Mouse (Mus musculus) megakaryocyte progenitor cell, adult 5-6 weeks (primary cell): Measurements from ENCODE around the gene Spz1. TPM values are rescaled to one million over a fixed set of nuclear protein-coding genes. Genes with fewer than 3 reads are reported as not detected.
"Not testable (repeated sequence)": the region's sequence is repeated elsewhere in the genome, so short reads cannot be mapped to it uniquely, and the experiment has no call there.

Experiments
- ATAC-seq: replicated peaks from 2 replicates; pipeline ENCODE4 v1.8.0; 2016; ENCODE audit warnings: mild to moderate bottlenecking, moderate TSS enrichment, inconsistent platforms; ENCODE audit not compliant: poor library complexity
- total RNA-seq, 2 experiments: library from RNA; stranded (forward) in 1 of 2; stranded (reverse) in 1 of 2; fragments of 157-497, 149-512 nt in 1 of 2; fragments of 200-1000 nt in 1 of 2; gene quantifications; 2 replicates each; pipeline versions ENCODE4 v1.2.3 to v1.2.4; 2015 to 2017

The Spz1 gene
- not detected in 2 replicates for total RNA-seq (2015)
- not detected in 2 replicates for total RNA-seq (2017)

- peak; percentile 15 for ATAC-seq
Observed at GRCm38 (mm10) chr13:92576072-92576471, at the start of gene Spz1. Spz1 (minus strand) TSS chr13:92576172.

GRCm38 (mm10) chr13:92616459-92616858 is 40.5 kb upstream of the Spz1 start:
- no peak for ATAC-seq

GRCm38 (mm10) chr13:92615201-92615600 is 39.2 kb upstream of the Spz1 start:
- no peak for ATAC-seq

GRCm38 (mm10) chr13:92613094-92613493 is 37.1 kb upstream of the Spz1 start:
- ATAC-seq, result no peak

DNA sequence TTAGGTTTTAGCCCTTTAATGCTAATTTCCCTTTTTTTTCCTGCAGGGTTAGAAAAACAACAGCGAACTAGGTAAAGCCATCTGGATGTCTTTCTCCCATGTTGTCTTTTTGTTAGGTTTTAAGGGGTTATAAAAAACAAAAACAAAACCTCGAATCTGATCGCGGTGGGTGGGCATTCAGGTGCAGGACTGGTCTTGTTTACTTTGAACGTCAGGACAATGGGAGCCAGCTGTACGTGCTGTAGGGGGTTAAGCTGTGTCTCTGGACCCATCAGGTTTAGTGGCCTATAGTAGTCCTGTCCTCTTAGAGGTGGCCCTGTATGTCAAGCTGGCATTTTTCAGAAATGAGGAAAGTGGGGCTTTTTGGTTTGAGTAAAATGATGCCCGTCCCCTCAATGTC is 35.9 kb upstream of the Spz1 start:
- ATAC-seq, result no peak

DNA sequence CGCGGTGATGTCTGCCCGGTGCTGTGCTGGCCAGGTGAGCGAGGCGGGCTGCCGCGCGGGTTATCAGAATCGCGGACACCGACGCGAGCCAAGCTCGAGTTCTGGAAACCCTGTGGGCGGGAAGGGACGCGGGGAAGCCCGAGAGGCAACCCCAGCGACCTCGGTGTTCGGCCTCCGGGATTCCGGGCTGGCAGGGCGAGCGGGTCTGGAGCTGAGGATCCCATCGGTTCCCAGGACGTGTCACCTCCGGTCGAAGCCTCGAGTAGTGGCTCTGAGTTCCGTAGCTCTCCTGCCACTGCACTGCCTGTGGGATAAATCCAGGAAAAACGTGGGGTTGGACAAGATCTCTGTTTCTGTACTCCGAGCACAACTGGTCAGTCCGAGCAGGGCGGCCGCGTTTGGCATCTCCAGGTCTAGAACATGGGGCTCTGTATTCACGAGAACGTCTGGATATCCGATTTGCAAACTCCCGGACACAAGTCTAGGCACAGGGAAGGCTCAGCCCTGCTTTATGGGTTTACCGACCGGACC is 35.3 kb upstream of the Spz1 start:
- ATAC-seq, result peak; percentile 1; the same call in 1 of the 2 replicates

GRCm38 (mm10) chr13:92610311-92611221 is 34.6 kb upstream of the Spz1 start, which contains the start of gene Serinc5:
Serinc5 (plus strand) TSS chr13:92611091.
- peak; percentile 88 for ATAC-seq

GRCm38 (mm10) chr13:92609486-92610310 is 33.7 kb upstream of the Spz1 start:
- ATAC-seq, result peak; percentile 47

DNA sequence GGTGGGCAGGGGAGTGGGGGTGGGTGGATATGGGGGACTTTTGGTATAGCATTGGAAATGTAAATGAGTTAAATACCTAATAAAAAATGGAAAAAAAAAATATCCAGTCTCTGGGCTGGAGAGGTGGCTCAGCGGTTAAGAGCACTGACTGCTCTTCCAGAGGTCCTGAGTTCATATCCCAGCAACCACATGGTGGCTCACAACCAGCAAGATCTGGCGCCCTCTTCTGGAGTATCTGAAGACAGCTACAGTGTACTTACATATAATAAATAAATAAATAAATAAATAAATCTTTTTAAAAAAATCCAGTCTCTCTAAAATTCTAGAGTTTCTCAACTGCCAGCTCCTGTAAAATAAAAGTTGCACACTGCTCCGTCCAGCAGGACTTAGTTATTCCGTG is 29.3 kb upstream of the Spz1 start:
- not testable (repeated sequence) for ATAC-seq

DNA sequence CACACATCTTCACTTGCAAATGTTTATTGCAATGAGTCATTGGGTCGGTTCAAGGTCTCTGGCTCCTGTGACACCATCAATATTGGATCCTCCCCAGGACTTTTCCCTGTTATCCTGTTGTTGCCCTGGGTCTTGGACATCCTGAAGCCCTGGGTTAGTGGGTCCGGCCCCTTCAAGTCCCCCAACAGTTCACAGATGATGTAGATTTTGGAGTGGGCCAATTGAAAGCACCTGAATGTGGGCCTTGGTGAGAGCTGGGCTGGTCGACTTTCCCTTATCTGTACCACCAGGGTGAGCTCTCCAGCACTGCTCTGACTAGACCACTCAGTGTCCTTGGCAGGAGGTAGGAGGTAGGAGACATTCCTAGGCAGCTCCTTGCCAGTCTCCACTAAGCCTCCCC is 19.5 kb upstream of the Spz1 start:
- peak; percentile 40 for ATAC-seq

DNA sequence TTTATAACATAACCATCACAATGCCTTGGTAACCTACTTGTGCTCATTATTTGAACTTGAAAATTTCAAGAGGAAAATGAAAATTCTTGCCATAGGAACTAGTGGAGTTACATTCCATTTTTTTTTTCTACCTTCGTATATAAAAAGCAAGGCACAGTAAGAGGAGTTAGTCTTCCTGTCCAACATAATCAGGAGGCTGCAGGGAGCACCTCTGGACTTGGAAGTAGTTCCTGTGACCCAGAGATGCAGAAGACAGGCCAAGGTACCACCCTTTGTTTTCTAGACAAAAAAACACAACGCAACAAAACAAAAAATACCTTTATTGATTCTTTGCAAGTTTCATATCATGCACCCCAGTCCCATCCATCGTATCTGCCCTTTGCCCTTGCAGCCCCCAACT is 18.9 kb upstream of the Spz1 start:
- no peak for ATAC-seq

DNA sequence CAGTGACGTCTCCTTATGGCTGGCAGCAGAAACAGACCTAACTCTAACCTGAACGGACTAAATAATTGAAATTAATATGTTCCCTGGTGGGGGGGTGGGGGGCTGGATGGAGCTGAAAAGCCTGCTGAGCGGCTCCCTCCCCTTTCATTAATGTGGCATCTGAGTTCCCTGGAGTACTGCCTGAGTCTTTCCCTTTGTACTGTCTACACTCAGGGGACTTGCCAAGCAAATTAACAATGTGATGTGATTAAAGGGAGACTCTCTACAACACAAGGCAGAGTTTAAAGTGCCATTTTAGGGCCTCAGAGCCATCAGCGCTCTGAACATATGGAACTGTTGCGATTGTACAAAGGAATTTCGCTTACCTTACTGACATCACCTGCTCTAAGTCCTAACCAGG is 18.5 kb upstream of the Spz1 start:
- ATAC-seq, result no peak

GRCm38 (mm10) chr13:92593731-92594396 is 17.9 kb upstream of the Spz1 start:
- ATAC-seq, result no peak

DNA sequence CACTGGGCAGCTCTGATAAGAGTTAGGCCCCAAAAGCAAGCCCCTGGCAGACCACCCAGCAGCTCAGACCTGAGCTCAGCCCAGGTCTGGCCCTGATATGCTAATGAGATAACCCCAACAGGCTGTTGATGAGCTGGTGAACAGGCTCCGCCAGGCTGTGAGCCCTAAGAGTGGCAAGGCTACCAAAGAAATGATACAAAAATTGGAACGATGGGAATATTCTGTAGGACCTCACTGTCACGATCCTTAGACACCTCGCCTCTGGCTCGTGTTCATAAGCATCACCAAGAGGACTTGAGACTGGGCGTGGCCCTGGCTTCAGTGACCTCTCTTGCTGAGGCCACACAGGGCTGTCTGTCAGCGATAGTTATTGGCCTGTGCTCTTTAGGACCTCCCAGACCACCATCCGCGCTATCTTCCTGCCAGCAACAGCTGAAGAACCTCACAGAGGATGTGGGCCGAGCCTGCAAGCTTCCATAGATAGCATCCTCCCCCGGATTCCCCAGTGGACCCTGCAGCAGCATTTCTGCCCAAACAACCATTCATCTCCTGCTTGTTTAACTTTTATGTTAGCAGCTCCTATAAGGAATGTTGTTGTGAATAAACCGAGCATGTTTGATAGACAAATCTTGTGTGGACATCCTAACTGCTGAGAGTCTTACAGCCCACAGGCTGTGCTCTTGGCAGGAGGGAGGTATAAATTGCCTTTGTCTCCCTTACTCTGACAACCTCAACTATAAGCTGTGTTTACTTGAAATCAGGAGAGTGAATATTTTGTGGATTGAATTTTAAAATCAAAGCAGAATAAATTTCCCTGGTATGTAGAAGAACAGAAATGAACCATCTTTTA is 17.0 kb upstream of the Spz1 start:
- peak; percentile 79 for ATAC-seq

DNA sequence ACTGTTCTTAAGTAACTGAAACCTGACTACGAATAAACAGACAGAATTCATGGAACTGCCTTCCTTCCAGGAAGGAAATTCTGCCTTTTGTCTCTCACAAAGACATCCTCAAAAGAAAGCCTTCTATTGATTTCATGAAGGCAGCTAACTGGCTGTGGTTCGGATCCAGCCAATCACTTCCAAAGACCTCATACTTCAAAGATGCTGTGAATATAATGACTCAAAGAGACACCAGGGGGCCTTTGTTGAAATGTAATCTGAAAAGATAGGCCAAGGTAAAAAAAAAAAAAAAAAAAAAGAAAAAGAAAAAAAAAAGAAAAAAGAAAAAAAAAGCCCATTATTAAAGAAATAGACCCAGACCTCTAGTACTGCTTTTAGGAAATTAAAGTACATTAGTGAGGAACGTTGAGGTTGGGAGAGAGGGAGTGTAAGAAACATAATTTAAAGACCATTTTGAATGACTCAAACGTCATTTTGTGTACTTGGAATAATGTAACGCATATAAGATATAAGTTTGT is 16.4 kb upstream of the Spz1 start:
- peak; percentile 23 for ATAC-seq

GRCm38 (mm10) chr13:92591225-92591624 is 15.3 kb upstream of the Spz1 start:
- ATAC-seq, result no peak

DNA sequence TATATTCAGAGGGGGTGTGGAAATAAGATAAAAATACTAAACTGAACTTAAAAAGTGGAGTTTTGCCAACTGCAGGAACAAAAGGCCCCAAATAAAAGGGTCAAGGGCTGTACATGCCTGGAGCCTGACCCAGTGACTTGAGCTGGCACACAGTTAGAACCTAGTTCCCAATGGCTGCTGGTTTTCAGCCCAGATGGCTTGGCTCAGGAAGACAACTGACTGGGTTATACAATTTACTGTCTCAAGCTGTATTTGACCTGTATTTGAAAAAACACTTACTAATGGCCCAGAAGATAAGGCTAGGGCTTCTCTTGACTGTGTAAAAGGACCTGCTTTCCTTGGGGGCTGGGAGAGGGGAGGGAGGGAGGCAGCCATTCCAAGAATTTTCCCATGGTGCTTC is 13.3 kb upstream of the Spz1 start:
- ATAC-seq, result no peak

- no peak for ATAC-seq
Observed at GRCm38 (mm10) chr13:92588704-92589103, 12.7 kb upstream of the Spz1 start.

DNA sequence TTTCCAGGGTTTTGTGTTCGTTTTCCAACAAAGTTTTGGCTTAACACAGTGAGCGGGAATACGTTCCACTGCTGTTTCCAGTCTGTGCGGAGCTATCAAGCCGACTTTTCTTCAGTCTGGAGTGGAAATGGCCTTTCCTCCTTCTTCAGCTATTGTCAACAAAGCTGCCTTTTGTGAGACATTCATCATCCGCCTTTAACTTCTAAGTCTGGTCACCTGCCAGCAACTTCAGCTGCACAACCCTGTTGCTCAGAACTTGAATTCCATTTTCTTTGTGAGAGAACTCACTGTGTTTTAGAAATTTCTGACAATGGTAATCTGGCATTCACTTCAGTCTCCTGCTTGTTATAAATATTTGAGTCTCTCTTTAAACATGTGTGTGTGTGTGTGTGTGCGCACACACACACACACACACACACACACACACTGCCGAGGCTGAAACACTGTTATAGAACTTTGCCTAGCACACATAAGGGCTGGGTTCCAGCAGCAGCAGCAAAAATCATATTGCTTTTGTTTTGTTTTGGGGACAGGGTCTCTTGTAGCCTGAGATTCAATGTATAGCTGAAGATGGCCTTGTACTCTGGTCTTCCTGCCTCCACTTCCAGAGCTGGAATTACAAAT is 8.2 kb upstream of the Spz1 start:
- ATAC-seq, result no peak
